Mouse (Mus musculus) myocyte (in vitro differentiated cells): ENCODE data around the gene Dctn1.

Source experiments
- CEBPB ChIP-seq: IDR thresholded peaks from 2 replicates; pipeline ENCODE4 v1.6.1; 2011; ENCODE audit warnings: mild to moderate bottlenecking, moderate library complexity; ENCODE audit not compliant: poor library complexity, insufficient read depth, severe bottlenecking
- POLR2A ChIP-seq: IDR thresholded peaks from one replicate; pipeline ENCODE4 v1.6.1; 2011; ENCODE audit warnings: low read depth, mild to moderate bottlenecking, control low read depth, moderate library complexity; ENCODE audit not compliant: insufficient read length
- POLR2AphosphoS2 ChIP-seq: IDR thresholded peaks from one replicate; pipeline ENCODE4 v1.6.1; 2011; ENCODE audit warnings: low read depth, control low read depth; ENCODE audit not compliant: insufficient read length
- REST ChIP-seq: IDR thresholded peaks from one replicate; pipeline ENCODE4 v1.6.1; 2011; ENCODE audit warnings: mild to moderate bottlenecking, control low read depth, moderate library complexity; ENCODE audit not compliant: insufficient read depth, insufficient read length
- TCF12 ChIP-seq: IDR thresholded peaks from one replicate; pipeline ENCODE4 v1.6.1; 2011; ENCODE audit warnings: mild to moderate bottlenecking, control low read depth; ENCODE audit not compliant: poor library complexity, insufficient read depth, severe bottlenecking
- TCF3 ChIP-seq: IDR thresholded peaks from one replicate; pipeline ENCODE4 v1.6.1; 2011; ENCODE audit warnings: low read depth, control low read depth; ENCODE audit not compliant: insufficient read length
- USF1 ChIP-seq: IDR thresholded peaks from one replicate; pipeline ENCODE4 v1.6.1; 2011; ENCODE audit warnings: low read depth, mild to moderate bottlenecking, control low read depth, moderate library complexity

DNA sequence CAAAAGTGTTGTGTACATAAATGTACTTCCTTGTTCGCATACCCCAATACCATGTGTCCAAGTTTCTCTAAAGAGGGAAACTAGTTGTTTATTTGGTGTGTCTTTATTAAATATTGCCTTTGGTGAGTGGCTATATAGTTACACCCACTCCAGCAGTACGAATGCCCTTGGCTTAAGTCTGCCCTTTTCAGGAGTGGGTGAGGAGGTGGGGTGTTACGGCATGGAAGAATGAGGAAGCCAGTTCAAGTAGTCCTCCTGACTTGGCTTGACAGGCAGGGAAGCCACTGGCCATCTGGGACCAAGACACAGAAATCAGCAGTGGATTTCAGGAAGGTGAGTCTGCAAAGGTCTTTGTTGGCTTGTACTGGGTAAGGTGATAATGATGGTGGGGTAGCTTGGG, 40.1 kb downstream of the Dctn1 start:
- TF ChIP-seq POLR2AphosphoS2 (no peak), TCF12 (no peak), POLR2A (no peak), REST (no peak), TCF3 (no peak), CEBPB (no peak), USF1 (no peak)
